Mouse (Mus musculus): ENCODE measurements around the gene Tlx1. TPM values are rescaled to one million over a fixed set of nuclear protein-coding genes. Genes with fewer than 3 reads are reported as not detected.

Tlx1 gene
- polyA plus RNA-seq, 1 experiment from 2014 or later = not detected

DNA sequence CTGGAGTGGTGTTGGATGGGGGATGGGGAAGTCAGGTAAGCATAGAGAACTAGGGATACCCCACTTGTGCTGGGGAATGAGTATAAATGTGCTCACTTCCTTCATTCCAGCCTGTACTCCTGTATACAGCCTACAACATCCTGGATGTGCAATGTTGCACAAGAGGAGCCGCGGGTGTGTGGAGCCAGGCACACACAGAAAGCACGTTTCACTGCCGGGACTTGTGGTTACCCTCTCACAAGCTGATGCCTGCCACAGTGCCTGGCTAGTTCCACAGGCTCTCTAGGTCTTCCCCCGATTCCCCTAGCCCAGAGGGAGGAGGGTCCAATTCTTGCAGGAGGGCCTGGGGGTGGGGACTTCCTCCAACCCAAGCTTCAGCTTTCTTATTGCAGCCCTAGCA lies 10.0 kb downstream of the Tlx1 start:
- TF ChIP-seq EP300 (IDR thresholded peaks at IDR 0.05; ENCODE audit: low read depth) = no peak
- ATAC-seq = no peak
- 1% methylated on average over 5 of the region's 5 CpGs for whole genome bisulfite sequencing (ENCODE audit: insufficient replicate concordance)
- peak overlapping the region; percentile 11; the same call in 1 of the 2 replicates for H3K9ac ChIP-seq (replicated peaks)
- no peaks in the 10 kb centered on the region for H3K36me3 ChIP-seq (replicated peaks; ENCODE audit: insufficient read depth, low read length)
- no peak overlapping the region for H3K27ac ChIP-seq (ENCODE audit: low read depth)
- H3K9me3 ChIP-seq (ENCODE audit: low read length) = no peaks in the 10 kb centered on the region
- peak overlapping the region; percentile 61 for H3K4me2 ChIP-seq (ENCODE audit: low read depth, low read length)
- peak overlapping the region; percentile 15; the same call in 1 of the 2 replicates for H3K4me3 ChIP-seq (ENCODE audit: low read depth, low read length)
- peaks cover 91% of the 10 kb centered on the region for H3K27me3 ChIP-seq (ENCODE audit: insufficient read depth, low read length)
- no peak for DNase-seq
- peaks cover 4% of the 10 kb centered on the region; the same call in 1 of the 2 replicates for H3K4me1 ChIP-seq (ENCODE audit: insufficient read depth)

DNA sequence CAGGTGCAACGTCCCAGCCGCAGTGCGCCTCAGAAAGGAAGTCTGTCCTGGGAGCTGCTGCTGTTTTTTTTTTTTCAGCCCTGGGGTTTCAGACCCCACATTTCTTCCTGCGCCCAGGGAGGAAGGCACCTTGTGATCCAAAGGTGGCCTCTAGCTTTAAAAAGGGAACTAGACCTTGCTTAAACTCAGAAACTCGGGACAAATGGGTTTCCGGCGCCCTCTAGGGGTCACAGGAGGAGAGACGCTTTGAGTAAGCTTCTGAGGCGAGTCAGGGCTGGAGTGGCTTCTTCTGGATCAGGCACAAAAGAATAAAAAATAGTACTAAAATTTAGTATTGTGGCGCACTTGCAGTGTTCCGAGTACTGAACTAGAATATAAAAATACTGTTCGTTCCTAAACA lies 10.6 kb downstream of the Tlx1 start:
- Histone ChIP-seq H3K4me3 (ENCODE audit: low read depth, low read length) (peak overlapping the region; percentile 15; the same call in 1 of the 2 replicates), H3K9me3 (ENCODE audit: low read length) (no peaks in the 10 kb centered on the region), H3K27me3 (ENCODE audit: insufficient read depth, low read length) (peaks cover 88% of the 10 kb centered on the region), H3K27ac (ENCODE audit: low read depth) (no peak overlapping the region), H3K4me2 (ENCODE audit: low read depth, low read length) (peak overlapping the region; percentile 61), H3K36me3 (replicated peaks; ENCODE audit: insufficient read depth, low read length) (no peaks in the 10 kb centered on the region), H3K4me1 (ENCODE audit: insufficient read depth) (peaks cover 4% of the 10 kb centered on the region; the same call in 1 of the 2 replicates), H3K9ac (replicated peaks) (no peak overlapping the region; the same call in 1 of the 2 replicates)
- ATAC-seq (0 out of 2 replicates have a peak, but pooled peaks have one; percentile 49), DNase-seq (peak; percentile 81)
- under 1% methylated on average over 12 of the region's 12 CpGs for WGBS (ENCODE audit: insufficient replicate concordance)
- TF ChIP-seq EP300 (IDR thresholded peaks at IDR 0.05; ENCODE audit: low read depth) = no peak
- peak; percentile 84 for TF ChIP-seq CTCF (IDR thresholded peaks at IDR 0.05; ENCODE audit: low read depth)

DNA sequence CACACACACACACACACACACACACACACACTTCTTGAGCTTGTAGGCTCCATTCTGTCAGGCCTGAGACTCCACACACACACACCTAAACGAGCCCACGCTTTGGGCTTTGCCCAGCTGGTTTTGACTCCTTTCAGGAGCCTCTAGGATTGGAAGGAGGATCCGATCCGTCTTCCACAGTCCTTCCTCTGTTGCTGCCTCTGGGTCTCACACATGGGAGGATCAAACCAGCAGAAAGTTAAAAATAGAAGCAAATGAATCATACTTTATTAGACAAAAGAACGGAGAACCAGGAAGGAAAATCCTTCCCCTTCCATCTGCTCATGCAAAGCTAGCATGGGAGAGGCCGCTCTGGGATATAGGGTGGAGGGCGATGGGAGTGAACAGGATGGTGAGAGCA lies 11.7 kb downstream of the Tlx1 start:
- WGBS (ENCODE audit: insufficient replicate concordance) = 35% methylated on average over 7 of the region's 7 CpGs
- ATAC-seq = no peak
- H3K4me1 ChIP-seq (ENCODE audit: insufficient read depth) = peaks cover 4% of the 10 kb centered on the region; the same call in 1 of the 2 replicates
- H3K27me3 ChIP-seq (ENCODE audit: insufficient read depth, low read length) = peaks cover 85% of the 10 kb centered on the region
- no peaks in the 10 kb centered on the region for H3K36me3 ChIP-seq (replicated peaks; ENCODE audit: insufficient read depth, low read length)
- no peak overlapping the region for H3K9ac ChIP-seq (replicated peaks)
- no peak for TF ChIP-seq EP300 (IDR thresholded peaks at IDR 0.05; ENCODE audit: low read depth)
- no peak for TF ChIP-seq CTCF (IDR thresholded peaks at IDR 0.05; ENCODE audit: low read depth)
- H3K27ac ChIP-seq (ENCODE audit: low read depth) = no peak overlapping the region
- no peak overlapping the region for H3K4me2 ChIP-seq (ENCODE audit: low read depth, low read length)
- no peak for DNase-seq
- no peak overlapping the region for H3K4me3 ChIP-seq (ENCODE audit: low read depth, low read length)
- no peaks in the 10 kb centered on the region for H3K9me3 ChIP-seq (ENCODE audit: low read length)

DNA sequence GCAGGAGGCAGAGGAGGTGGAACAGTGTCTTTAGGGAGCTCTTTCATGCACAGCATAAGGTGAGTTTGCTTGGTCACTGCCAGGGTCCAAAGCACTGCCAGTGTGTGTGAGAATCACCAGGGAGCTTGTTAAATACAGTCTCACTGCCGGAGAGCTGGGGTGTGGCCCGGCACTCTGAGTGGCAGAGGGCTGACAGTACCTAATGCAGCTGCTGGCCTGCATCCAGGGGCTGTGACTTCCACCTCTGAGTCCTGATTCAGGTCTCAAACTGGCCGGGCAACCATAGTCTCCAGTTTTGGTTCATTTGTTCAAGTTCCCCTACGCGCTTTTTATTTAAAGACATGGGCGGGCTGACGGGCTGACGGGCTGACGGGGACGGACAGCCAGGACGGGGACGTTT lies 12.4 kb downstream of the Tlx1 start:
- no peak for DNase-seq
- Histone ChIP-seq H3K4me3 (ENCODE audit: low read depth, low read length) (no peak overlapping the region), H3K4me1 (ENCODE audit: insufficient read depth) (peaks cover 4% of the 10 kb centered on the region; the same call in 1 of the 2 replicates), H3K9me3 (ENCODE audit: low read length) (no peaks in the 10 kb centered on the region), H3K36me3 (replicated peaks; ENCODE audit: insufficient read depth, low read length) (no peaks in the 10 kb centered on the region), H3K27ac (ENCODE audit: low read depth) (no peak overlapping the region), H3K9ac (replicated peaks) (no peak overlapping the region), H3K27me3 (ENCODE audit: insufficient read depth, low read length) (peaks cover 78% of the 10 kb centered on the region), H3K4me2 (ENCODE audit: low read depth, low read length) (no peak overlapping the region)
- WGBS (ENCODE audit: insufficient replicate concordance) = 6% methylated on average over 12 of the region's 12 CpGs
- TF ChIP-seq EP300 (IDR thresholded peaks at IDR 0.05; ENCODE audit: low read depth) (no peak), CTCF (IDR thresholded peaks at IDR 0.05; ENCODE audit: low read depth) (no peak)
- no peak for ATAC-seq

DNA sequence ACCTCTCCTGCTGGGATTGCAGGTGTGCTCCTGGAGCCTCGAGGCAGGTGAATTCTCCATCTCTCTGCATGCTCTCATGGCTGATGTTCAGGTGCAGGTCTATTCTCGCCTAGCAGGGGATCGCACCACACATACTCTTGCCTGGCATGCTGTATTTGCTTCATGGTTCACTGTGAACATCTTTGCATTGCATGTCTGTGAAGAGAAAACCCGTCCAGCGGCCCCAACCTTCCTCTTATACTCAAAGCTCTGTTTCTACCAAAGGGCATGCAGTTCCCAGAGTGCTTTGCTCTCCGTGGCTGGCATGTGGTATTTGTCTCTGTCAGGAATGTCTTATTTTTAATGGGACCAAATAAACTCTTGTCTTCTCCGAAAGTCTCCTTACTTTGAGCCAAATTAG lies 20.0 kb downstream of the Tlx1 start:
- H3K4me3 ChIP-seq (ENCODE audit: low read depth, low read length) = no peak overlapping the region
- no peak overlapping the region for H3K9ac ChIP-seq (replicated peaks)
- ATAC-seq (no peak), DNase-seq (no peak)
- no peaks in the 10 kb centered on the region for H3K36me3 ChIP-seq (replicated peaks; ENCODE audit: insufficient read depth, low read length)
- peaks cover 21% of the 10 kb centered on the region for H3K27me3 ChIP-seq (ENCODE audit: insufficient read depth, low read length)
- H3K27ac ChIP-seq (ENCODE audit: low read depth) = no peak overlapping the region
- 61% methylated on average over 7 of the region's 7 CpGs for WGBS (ENCODE audit: insufficient replicate concordance)
- no peaks in the 10 kb centered on the region for H3K9me3 ChIP-seq (ENCODE audit: low read length)
- no peak for TF ChIP-seq CTCF (IDR thresholded peaks at IDR 0.05; ENCODE audit: low read depth)
- TF ChIP-seq EP300 (IDR thresholded peaks at IDR 0.05; ENCODE audit: low read depth) = no peak
- no peak overlapping the region for H3K4me2 ChIP-seq (ENCODE audit: low read depth, low read length)
- no peaks in the 10 kb centered on the region for H3K4me1 ChIP-seq (ENCODE audit: insufficient read depth)

DNA sequence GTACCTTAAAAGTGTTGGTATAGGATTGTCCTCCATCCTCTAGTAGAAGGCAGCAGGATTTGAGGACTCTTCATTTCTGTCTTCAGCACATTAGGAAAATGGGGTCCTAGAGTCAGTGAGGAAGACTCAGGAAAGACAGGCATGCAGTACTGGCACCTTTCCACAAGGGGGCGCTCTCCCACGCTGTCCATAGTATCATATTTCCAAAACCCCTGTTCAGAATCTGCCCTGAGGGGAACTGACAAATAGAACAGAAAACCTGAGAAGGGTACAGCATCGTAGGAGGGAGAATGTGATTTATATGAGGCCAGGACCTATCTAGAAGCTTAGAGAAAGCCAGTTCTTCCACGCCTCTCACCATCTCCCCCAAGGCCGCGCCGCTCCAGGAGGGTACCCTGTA lies 24.3 kb downstream of the Tlx1 start:
- H3K9ac ChIP-seq (replicated peaks) = no peak overlapping the region
- no peaks in the 10 kb centered on the region for H3K9me3 ChIP-seq (ENCODE audit: low read length)
- 60% methylated on average over 7 of the region's 7 CpGs for WGBS (ENCODE audit: insufficient replicate concordance)
- H3K4me1 ChIP-seq (ENCODE audit: insufficient read depth) = no peaks in the 10 kb centered on the region
- H3K4me2 ChIP-seq (ENCODE audit: low read depth, low read length) = no peak overlapping the region
- no peak overlapping the region for H3K4me3 ChIP-seq (ENCODE audit: low read depth, low read length)
- H3K27me3 ChIP-seq (ENCODE audit: insufficient read depth, low read length) = 0 out of 2 replicates have a peak, but pooled peaks cover 9% of the 10 kb centered on the region
- DNase-seq (peak; percentile 47), ATAC-seq (no peak)
- H3K36me3 ChIP-seq (replicated peaks; ENCODE audit: insufficient read depth, low read length) = no peaks in the 10 kb centered on the region
- TF ChIP-seq EP300 (IDR thresholded peaks at IDR 0.05; ENCODE audit: low read depth) (no peak), CTCF (IDR thresholded peaks at IDR 0.05; ENCODE audit: low read depth) (peak; percentile 89)
- H3K27ac ChIP-seq (ENCODE audit: low read depth) = no peak overlapping the region
